Mouse (Mus musculus) adrenal gland (tissue): ENCODE data around the gene Ctxn1.

Experiments
- intact Hi-C: fragments of 180-260 bp; cut with DNase I; formaldehyde crosslinking; loops from one replicate; pipeline ENCODE4 v1.15.1; 2025

Ctxn1 gene

GRCm38 (mm10) chr8:4252934-4253841 is 5.9 kb downstream of the Ctxn1 start, which contains the start of gene Snapc2:
Gene Snapc2 (plus strand): TSS chr8:4253080.
- intact Hi-C loops = loop anchor here (5.0 to 10.0 kb wide), 2 partner anchors 69 to 422 kb away; no protein-coding TSS in a partner anchor

GRCm38 (mm10) chr8:4252116-4252760 is 6.8 kb downstream of the Ctxn1 start:
- intact Hi-C loops = loop anchor here (5.0 to 10.0 kb wide), 2 partner anchors 70 to 423 kb away; no protein-coding TSS in a partner anchor

- intact Hi-C loops = loop anchor here (5.0 to 10.0 kb wide), 2 partner anchors 72 to 424 kb away; no protein-coding TSS in a partner anchor
Observed at GRCm38 (mm10) chr8:4250306-4250970, 8.6 kb downstream of the Ctxn1 start.

GRCm38 (mm10) chr8:4249213-4249612 is 9.9 kb downstream of the Ctxn1 start:
- intact Hi-C loops = no loop called here

GRCm38 (mm10) chr8:4247951-4248540 is 11.0 kb downstream of the Ctxn1 start, which contains the start of gene Tgfbr3l:
Gene Tgfbr3l (plus strand): TSS chr8:4248214.
- intact Hi-C loops = no loop called here

GRCm38 (mm10) chr8:4247241-4247640 is 11.8 kb downstream of the Ctxn1 start:
- intact Hi-C loops = no loop called here

- intact Hi-C loops = no loop called here
Observed at GRCm38 (mm10) chr8:4245737-4246136, 13.3 kb downstream of the Ctxn1 start.

- intact Hi-C loops = no loop called here
Observed at GRCm38 (mm10) chr8:4245061-4245460, 14.0 kb downstream of the Ctxn1 start.

- intact Hi-C loops = no loop called here
Observed at GRCm38 (mm10) chr8:4239193-4239890, 19.7 kb downstream of the Ctxn1 start.

GRCm38 (mm10) chr8:4238434-4239192 is 20.5 kb downstream of the Ctxn1 start, which contains the start of the genes Map2k7 and Gm49320:
Gene Map2k7 (plus strand): TSS chr8:4238740.
Gene Gm49320 (plus strand): TSS chr8:4238865.
- intact Hi-C loops = no loop called here

GRCm38 (mm10) chr8:4237814-4238433 is 21.1 kb downstream of the Ctxn1 start:
- intact Hi-C loops = no loop called here

- intact Hi-C loops = no loop called here
Observed at GRCm38 (mm10) chr8:4230612-4231351, 28.3 kb downstream of the Ctxn1 start.

GRCm38 (mm10) chr8:4229784-4230183 is 29.3 kb downstream of the Ctxn1 start:
- intact Hi-C loops = no loop called here

GRCm38 (mm10) chr8:4227919-4228318 is 31.2 kb downstream of the Ctxn1 start:
- intact Hi-C loops = no loop called here

GRCm38 (mm10) chr8:4226739-4227347 is 32.2 kb downstream of the Ctxn1 start, which contains the start of gene Lrrc8e:
Gene Lrrc8e (plus strand): TSS chr8:4226827.
- intact Hi-C loops = no loop called here

- intact Hi-C loops = no loop called here
Observed at GRCm38 (mm10) chr8:4226323-4226722, 32.8 kb downstream of the Ctxn1 start.

GRCm38 (mm10) chr8:4222059-4222458 is 37.0 kb downstream of the Ctxn1 start:
- intact Hi-C loops = no loop called here

- intact Hi-C loops = no loop called here
Observed at GRCm38 (mm10) chr8:4219617-4220016, 39.5 kb downstream of the Ctxn1 start.
